Mouse (Mus musculus): ENCODE measurements around the gene Zfand3. TPM values are rescaled to one million over a fixed set of nuclear protein-coding genes. Genes with fewer than 3 reads are reported as not detected.

Zfand3 gene
- total and polyA plus RNA-seq, 2 experiments from 2014 or later, result 48.7 to 91.5 TPM

GRCm38 (mm10) chr17:29973226-29973625 lies 31.3 kb upstream of the Zfand3 start:
- Histone ChIP-seq H3K4me1 (ENCODE audit: insufficient read depth) (no peaks in the 10 kb centered on the region), H3K27ac (ENCODE audit: low read depth, low read length) (no peak overlapping the region), H3K9ac (no peak overlapping the region), H3K4me3 (ENCODE audit: low read depth, low read length) (no peak overlapping the region), H3K27me3 (ENCODE audit: insufficient read depth, low read length) (no peaks in the 10 kb centered on the region), H3K4me2 (ENCODE audit: low read depth) (no peak overlapping the region), H3K36me3 (ENCODE audit: insufficient read depth) (no peaks in the 10 kb centered on the region), H3K9me3 (ENCODE audit: low read length) (no peaks in the 10 kb centered on the region)
- 92% methylated on average over 7 of the region's 7 CpGs for WGBS
- ATAC-seq, result no peak
- TF ChIP-seq CTCF (IDR thresholded peaks at IDR 0.05; ENCODE audit: low read depth), result no peak
- no peak for DNase-seq

GRCm38 (mm10) chr17:29975731-29976130 lies 28.8 kb upstream of the Zfand3 start:
- no peak overlapping the region for H3K4me3 ChIP-seq (ENCODE audit: low read depth, low read length)
- DNase-seq (peak; percentile 87), ATAC-seq (peak; percentile 80)
- TF ChIP-seq CTCF (IDR thresholded peaks at IDR 0.05; ENCODE audit: low read depth), result peak; percentile 89
- no peaks in the 10 kb centered on the region for H3K36me3 ChIP-seq (ENCODE audit: insufficient read depth)
- no peak overlapping the region for H3K27ac ChIP-seq (ENCODE audit: low read depth, low read length)
- no peaks in the 10 kb centered on the region for H3K4me1 ChIP-seq (ENCODE audit: insufficient read depth)
- no peaks in the 10 kb centered on the region for H3K9me3 ChIP-seq (ENCODE audit: low read length)
- no peak overlapping the region for H3K4me2 ChIP-seq (ENCODE audit: low read depth)
- no peak overlapping the region for H3K9ac ChIP-seq
- H3K27me3 ChIP-seq (ENCODE audit: insufficient read depth, low read length), result no peaks in the 10 kb centered on the region
- 6% methylated on average over 8 of the region's 8 CpGs for WGBS

GRCm38 (mm10) chr17:29979020-29979419 lies 25.5 kb upstream of the Zfand3 start:
- ATAC-seq (no peak), DNase-seq (no peak)
- no peaks in the 10 kb centered on the region for H3K9me3 ChIP-seq (ENCODE audit: low read length)
- no peak for TF ChIP-seq CTCF (IDR thresholded peaks at IDR 0.05; ENCODE audit: low read depth)
- no peak overlapping the region for H3K27ac ChIP-seq (ENCODE audit: low read depth, low read length)
- no peak overlapping the region for H3K4me3 ChIP-seq (ENCODE audit: low read depth, low read length)
- H3K4me1 ChIP-seq (ENCODE audit: insufficient read depth), result no peaks in the 10 kb centered on the region
- H3K4me2 ChIP-seq (ENCODE audit: low read depth), result no peak overlapping the region
- no peaks in the 10 kb centered on the region for H3K27me3 ChIP-seq (ENCODE audit: insufficient read depth, low read length)
- H3K9ac ChIP-seq, result no peak overlapping the region
- no peaks in the 10 kb centered on the region for H3K36me3 ChIP-seq (ENCODE audit: insufficient read depth)
- WGBS, result 45% methylated on average over 4 of the region's 4 CpGs

- ATAC-seq, result no peak
- WGBS, result 83% methylated on average over 7 of the region's 7 CpGs
Observed at GRCm38 (mm10) chr17:29979841-29980240, 24.7 kb upstream of the Zfand3 start.

GRCm38 (mm10) chr17:29981568-29981967 lies 23.0 kb upstream of the Zfand3 start:
- Histone ChIP-seq H3K4me1 (ENCODE audit: insufficient read depth) (0 out of 2 replicates have a peak, but pooled peaks cover 5% of the 10 kb centered on the region), H3K36me3 (ENCODE audit: insufficient read depth) (no peaks in the 10 kb centered on the region), H3K27me3 (ENCODE audit: insufficient read depth, low read length) (no peaks in the 10 kb centered on the region), H3K9ac (no peak overlapping the region), H3K9me3 (ENCODE audit: low read length) (no peaks in the 10 kb centered on the region), H3K4me2 (ENCODE audit: low read depth) (no peak overlapping the region), H3K27ac (ENCODE audit: low read depth, low read length) (no peak overlapping the region), H3K4me3 (ENCODE audit: low read depth, low read length) (no peak overlapping the region)
- no peak for DNase-seq
- 67% methylated on average over 8 of the region's 8 CpGs for WGBS
- ATAC-seq, result no peak
- no peak for TF ChIP-seq CTCF (IDR thresholded peaks at IDR 0.05; ENCODE audit: low read depth)

More at GRCm38 (mm10) chr17:29979841-29980240, 24.7 kb upstream of the Zfand3 start:
- Histone ChIP-seq H3K4me3 (ENCODE audit: low read depth, low read length) (no peak overlapping the region), H3K36me3 (ENCODE audit: insufficient read depth) (no peaks in the 10 kb centered on the region), H3K4me1 (ENCODE audit: insufficient read depth) (0 out of 2 replicates have a peak, but pooled peaks cover 3% of the 10 kb centered on the region), H3K27me3 (ENCODE audit: insufficient read depth, low read length) (no peaks in the 10 kb centered on the region), H3K9ac (no peak overlapping the region), H3K4me2 (ENCODE audit: low read depth) (no peak overlapping the region), H3K27ac (ENCODE audit: low read depth, low read length) (no peak overlapping the region), H3K9me3 (ENCODE audit: low read length) (no peaks in the 10 kb centered on the region)
- TF ChIP-seq CTCF (IDR thresholded peaks at IDR 0.05; ENCODE audit: low read depth), result no peak
- DNase-seq, result no peak

- Histone ChIP-seq H3K27me3 (ENCODE audit: insufficient read depth, low read length) (no peaks in the 10 kb centered on the region), H3K4me2 (ENCODE audit: low read depth) (no peak overlapping the region), H3K9ac (no peak overlapping the region), H3K27ac (ENCODE audit: low read depth, low read length) (no peak overlapping the region), H3K4me3 (ENCODE audit: low read depth, low read length) (no peak overlapping the region), H3K9me3 (ENCODE audit: low read length) (no peaks in the 10 kb centered on the region), H3K4me1 (ENCODE audit: insufficient read depth) (0 out of 2 replicates have a peak, but pooled peaks cover 5% of the 10 kb centered on the region), H3K36me3 (ENCODE audit: insufficient read depth) (no peaks in the 10 kb centered on the region)
- 61% methylated on average over 5 of the region's 5 CpGs for WGBS
- DNase-seq (no peak), ATAC-seq (no peak)
- no peak for TF ChIP-seq CTCF (IDR thresholded peaks at IDR 0.05; ENCODE audit: low read depth)
Observed at GRCm38 (mm10) chr17:29983190-29983589, 21.3 kb upstream of the Zfand3 start.

- Histone ChIP-seq H3K9ac (no peak overlapping the region), H3K36me3 (ENCODE audit: insufficient read depth) (no peaks in the 10 kb centered on the region), H3K9me3 (ENCODE audit: low read length) (no peaks in the 10 kb centered on the region), H3K4me1 (ENCODE audit: insufficient read depth) (0 out of 2 replicates have a peak, but pooled peaks cover 5% of the 10 kb centered on the region), H3K27me3 (ENCODE audit: insufficient read depth, low read length) (no peaks in the 10 kb centered on the region), H3K27ac (ENCODE audit: low read depth, low read length) (no peak overlapping the region), H3K4me3 (ENCODE audit: low read depth, low read length) (no peak overlapping the region), H3K4me2 (ENCODE audit: low read depth) (no peak overlapping the region)
- no peak for DNase-seq
- 79% methylated on average over 7 of the region's 7 CpGs for WGBS
- no peak for ATAC-seq
- no peak for TF ChIP-seq CTCF (IDR thresholded peaks at IDR 0.05; ENCODE audit: low read depth)
Observed at GRCm38 (mm10) chr17:29984931-29985330, 19.6 kb upstream of the Zfand3 start.
